In genomic region chr5:92970480-92970879, GRCm38 (mm10) we compare ENCODE assay signal across 8 mouse cellular contexts.
DNase-seq lines count a peak whose midpoint lies in the region; TF ChIP-seq lines count a peak whose summit lies in the region.

No protein-coding gene starts in this region.

- no peak overlapping the region for H3K27ac ChIP-seq in left cerebral cortex, adult 2 months
- H3K27ac ChIP-seq in ES-E14 (ENCODE audit: insufficient read depth, low read depth, low read length, poor library complexity, severe bottlenecking) = no peak overlapping the region

- peak; percentile 51 for TF ChIP-seq CTCF in left cerebral cortex, adult 2 months (IDR thresholded peaks at IDR 0.05)

- intact Hi-C loops in left cerebral cortex, adult 2 months (cut with DNase I) = no loop called here
- intact Hi-C loops in left cerebral cortex, postnatal 25 days (cut with DNase I) = no loop called here

- H3K4me3 ChIP-seq in left cerebral cortex, adult 2 months = no peak overlapping the region
- no peak overlapping the region for H3K4me3 ChIP-seq in ES-E14 (ENCODE audit: insufficient read depth in 1 of 2, low read depth in 1 of 2, low read length in 2 of 2, poor library complexity in 1 of 2, severe bottlenecking in 1 of 2)

- H3K9me3 ChIP-seq in ES-E14 (ENCODE audit: control insufficient read depth, insufficient read depth, low read depth, low read length) = no peaks in the 10 kb centered on the region

- peak; percentile 35 to 44 for DNase-seq in adrenal gland, postnatal 36 days
- DNase-seq in adrenal gland, postnatal 4 days (ENCODE audit: low spot score in 2 of 2) = no peak
- no peak for DNase-seq in left cerebral cortex, adult 2 months (ENCODE audit: extremely low spot score in 1 of 2, low spot score in 2 of 2)
- no peak for DNase-seq in left cerebral cortex, postnatal 25 days (ENCODE audit: low spot score in 2 of 2)
- DNase-seq in ES-E14 (ENCODE audit: low read depth, low spot score) = peak; percentile 77
- peak; percentile 52 for DNase-seq in induced T-regulatory cell, adult 2 months (ENCODE audit: low read depth)
- no peak for DNase-seq in layer of hippocampus, adult 9-10 months (ENCODE audit: low spot score)
- DNase-seq in right cerebral cortex, postnatal 14 days = no peak

- H3K4me1 ChIP-seq in ES-E14 (ENCODE audit: control insufficient read depth in 2 of 2, insufficient read depth in 2 of 2, low read length in 2 of 2, poor library complexity in 1 of 2) = peaks cover 0 to 2% of the 10 kb centered on the region in 2 experiments; a peak in 2 of 4 replicates

- H3K9ac ChIP-seq in ES-E14 (ENCODE audit: insufficient read depth, low read depth, low read length, poor library complexity, severe bottlenecking) = no peak overlapping the region

- H3K36me3 ChIP-seq in ES-E14 (ENCODE audit: control insufficient read depth, insufficient read depth, low read length, poor library complexity, severe bottlenecking) = peaks cover under 1% of the 10 kb centered on the region; the same call in 1 of the 2 replicates

- in situ Hi-C loops in ES-E14 (cut with MboI; ENCODE audit: low sequenced_read_pairs in 2 of 2, unreplicated experiment in 2 of 2) = loop anchor here (25.0 kb wide), 2 partner anchors 233 to 258 kb away; no protein-coding TSS in a partner anchor

TF ChIP-seq in ES-E14, 5 proteins besides CTCF, POLR2A, EP300 and RAD21:
- TF ChIP-seq ZC3H11A (IDR thresholded peaks at IDR 0.05; ENCODE audit: borderline replicate concordance, low read depth, low read length) = no peak
- no peak for TF ChIP-seq HCFC1 (IDR thresholded peaks at IDR 0.05; ENCODE audit: borderline replicate concordance, insufficient read depth, low read length)
- no peak for TF ChIP-seq MAFK (IDR thresholded peaks at IDR 0.05; ENCODE audit: insufficient read depth, low read depth, low read length)
- TF ChIP-seq CHD2 (IDR thresholded peaks at IDR 0.05; ENCODE audit: low read depth, low read length) = no peak
- TF ChIP-seq ZNF384 (IDR thresholded peaks at IDR 0.05; ENCODE audit: low read depth, low read length) = no peak

Comparison
In these comparisons a context has a peak if more than half of its experiments do, and no peak if none do; other contexts are left out.
1. DNase-seq: peak in adrenal gland, postnatal 36 days (2 of 2), ES-E14 (single experiment) and induced T-regulatory cell, adult 2 months (single experiment); none in adrenal gland, postnatal 4 days (0 of 2), left cerebral cortex, adult 2 months (0 of 2), left cerebral cortex, postnatal 25 days (0 of 2), layer of hippocampus, adult 9-10 months (single experiment) and right cerebral cortex, postnatal 14 days (single experiment).